Mouse (Mus musculus): Measurements from ENCODE around the gene Chp2. TPM values are rescaled to one million over a fixed set of nuclear protein-coding genes. Genes with fewer than 3 reads are reported as not detected.
"Not testable (repeated sequence)": the region's sequence is repeated elsewhere in the genome, so short reads cannot be mapped to it uniquely, and the experiment has no call there.

Gene Chp2
- total RNA-seq, 2 experiments from 2014 or later = not detected

DNA sequence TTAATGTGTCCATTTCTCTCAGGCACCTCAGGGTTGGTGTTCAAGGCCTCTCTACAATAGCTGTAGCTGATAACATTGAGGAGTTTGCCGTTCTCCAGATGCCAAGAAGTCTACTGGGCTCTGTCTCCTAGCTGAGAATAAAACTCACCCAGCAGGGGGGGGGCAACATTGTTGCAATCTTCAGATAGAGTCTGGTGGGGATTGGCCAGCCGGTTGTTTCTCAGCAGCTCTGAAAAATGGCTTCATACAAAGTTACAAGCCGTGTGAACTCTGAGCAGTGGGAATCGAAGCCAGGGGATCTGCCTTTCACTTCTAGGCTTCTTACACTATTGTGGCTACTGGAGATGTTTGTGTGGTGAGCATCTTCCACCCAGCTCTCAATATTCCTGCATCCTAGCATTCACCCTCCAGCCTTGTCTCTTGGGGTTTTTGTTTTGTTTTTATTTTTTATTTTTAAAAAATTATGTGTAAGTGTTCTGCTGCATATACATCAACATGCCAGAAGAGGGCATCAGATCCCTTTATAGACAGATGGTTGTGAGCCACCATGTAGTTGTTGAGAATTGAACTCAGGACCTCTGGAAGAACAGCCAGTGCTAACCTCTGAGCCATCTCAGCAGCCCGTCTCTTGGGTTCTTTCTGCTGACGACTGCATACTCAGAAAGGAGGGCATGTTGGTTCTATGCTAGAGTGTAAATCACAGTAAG is 21.3 kb downstream of the Chp2 start:
- ATAC-seq (replicated peaks; ENCODE audit: low FRiP score, low TSS enrichment, poor library complexity, severe bottlenecking) = no peak

DNA sequence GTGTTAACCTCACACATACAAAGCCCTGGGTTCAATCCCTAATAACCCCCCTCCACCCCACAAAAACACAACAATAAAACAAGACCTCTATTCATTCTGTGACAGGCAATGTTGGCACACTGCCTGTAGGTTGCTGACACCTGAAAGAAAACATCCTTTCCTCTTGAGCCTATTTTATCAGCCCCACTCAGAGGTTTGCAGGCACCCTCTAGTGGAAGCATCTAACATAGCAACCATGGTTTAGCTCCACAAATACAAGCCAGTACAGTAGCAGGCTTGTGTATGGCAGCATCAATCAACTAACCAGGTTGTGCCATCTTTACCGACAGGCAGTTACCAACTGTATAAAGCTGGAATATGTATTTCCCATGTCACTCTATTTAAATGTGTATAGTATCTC is 23.0 kb downstream of the Chp2 start:
- ATAC-seq (replicated peaks; ENCODE audit: low FRiP score, low TSS enrichment, poor library complexity, severe bottlenecking) = peak; percentile 85

DNA sequence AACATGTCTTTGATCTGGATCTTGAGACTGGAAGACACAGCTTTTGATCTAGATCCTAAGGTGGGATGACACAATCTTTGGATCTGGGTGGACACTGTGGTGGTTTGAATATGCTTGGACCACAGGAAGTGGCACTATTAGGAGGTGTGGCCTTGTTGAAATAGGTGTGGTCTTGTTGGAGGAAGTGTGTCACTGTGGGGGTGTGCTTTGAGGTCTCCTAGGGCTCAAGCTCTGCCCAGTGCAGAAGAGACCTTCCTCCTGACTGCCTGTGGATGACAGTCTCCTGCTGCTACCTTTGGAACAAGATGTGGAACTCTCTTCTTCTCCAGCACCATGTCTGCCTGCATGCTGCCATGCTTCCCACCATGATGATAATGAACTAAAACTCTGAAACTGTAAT is 23.4 kb downstream of the Chp2 start:
- not testable (repeated sequence) for ATAC-seq (replicated peaks; ENCODE audit: low FRiP score, low TSS enrichment, poor library complexity, severe bottlenecking)

DNA sequence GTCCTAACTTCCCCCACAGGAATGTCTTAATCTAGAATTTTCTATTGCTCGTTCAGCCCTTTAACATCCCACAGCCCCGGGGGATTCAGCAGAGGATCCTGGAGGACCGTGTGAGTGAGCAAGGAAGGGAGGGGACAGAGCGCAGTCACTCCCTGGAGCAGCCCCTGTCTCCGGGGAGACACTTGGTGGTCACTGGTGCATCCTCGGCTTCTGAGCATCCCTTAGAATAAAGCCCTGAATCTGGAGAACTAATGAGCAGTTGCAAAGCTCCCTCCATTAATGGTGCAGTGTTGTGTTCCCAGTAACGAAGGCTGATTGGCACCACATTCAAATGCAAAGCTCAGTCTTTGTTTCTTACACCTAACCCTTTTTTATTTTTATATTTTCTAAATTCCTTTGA is 24.9 kb downstream of the Chp2 start:
- ATAC-seq (replicated peaks; ENCODE audit: low FRiP score, low TSS enrichment, poor library complexity, severe bottlenecking) = no peak

DNA sequence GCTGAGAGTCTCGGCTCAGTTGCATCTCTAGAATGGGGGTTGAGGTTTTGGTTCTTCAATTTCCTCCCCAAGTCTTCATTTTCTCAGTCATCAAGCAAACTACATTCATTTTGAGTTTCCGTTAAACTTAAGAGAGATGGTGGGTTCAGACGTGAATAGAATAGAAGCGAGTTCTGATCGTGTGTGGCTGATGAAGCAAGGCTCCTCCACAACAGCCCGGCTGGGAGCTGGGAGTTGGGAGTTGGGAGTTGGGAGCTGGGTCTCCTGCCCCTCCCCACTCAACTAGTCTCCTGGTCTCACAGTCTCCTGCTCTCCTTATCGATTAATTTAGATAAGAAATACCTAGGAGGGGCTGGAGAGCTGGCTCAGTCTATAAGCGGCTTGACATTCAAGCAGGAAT is 25.3 kb downstream of the Chp2 start:
- ATAC-seq (replicated peaks; ENCODE audit: low FRiP score, low TSS enrichment, poor library complexity, severe bottlenecking) = no peak

DNA sequence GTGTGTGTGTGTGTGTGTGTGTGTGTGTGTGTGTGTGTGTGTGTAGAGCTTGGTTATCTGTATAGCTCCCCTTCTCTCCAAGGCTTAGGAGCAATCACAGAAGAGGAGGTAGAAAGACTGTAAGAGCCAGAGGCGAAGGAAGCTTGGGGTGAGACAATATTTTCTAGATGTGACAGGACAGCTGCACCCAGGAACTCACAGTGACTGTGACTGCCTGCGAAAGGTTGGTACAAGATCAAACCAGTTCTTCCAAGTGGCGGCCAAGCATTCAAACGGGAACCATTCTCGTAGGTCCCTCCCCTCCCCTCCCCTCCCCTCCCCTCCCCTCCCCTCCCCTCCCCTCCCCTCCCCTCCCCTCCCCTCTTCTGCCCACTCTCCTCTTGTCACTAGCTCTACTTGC is 26.7 kb downstream of the Chp2 start:
- ATAC-seq (replicated peaks; ENCODE audit: low FRiP score, low TSS enrichment, poor library complexity, severe bottlenecking) = no peak

DNA sequence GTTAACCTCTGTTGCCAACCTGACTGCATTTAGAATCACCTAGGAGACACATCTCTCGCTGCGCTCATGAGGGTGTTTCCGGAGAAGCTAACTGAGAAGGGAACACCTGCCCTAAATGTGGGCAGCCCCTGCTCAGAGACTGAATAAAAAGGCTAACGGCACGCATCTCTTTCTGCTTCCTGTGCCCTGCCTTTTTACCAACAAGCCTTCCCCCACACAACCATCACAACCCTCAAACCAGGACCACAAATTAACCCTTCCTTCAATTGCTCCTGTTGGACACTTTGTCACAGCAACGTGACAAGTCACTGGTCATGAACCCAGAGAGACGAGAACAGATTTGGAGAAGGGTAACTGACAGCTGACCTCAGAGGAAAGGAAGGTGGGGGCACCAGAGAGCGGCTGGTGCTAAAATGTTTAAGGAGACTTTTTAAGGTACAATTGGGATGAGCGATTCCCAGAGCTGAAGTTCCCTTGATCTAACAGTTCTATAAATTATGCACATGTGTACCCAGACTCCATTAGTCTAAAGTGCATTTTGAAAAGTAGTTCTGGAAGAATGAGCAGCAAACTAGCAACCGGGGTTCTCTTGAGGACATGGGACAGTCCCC is 28.1 kb downstream of the Chp2 start:
- ATAC-seq (replicated peaks; ENCODE audit: low FRiP score, low TSS enrichment, poor library complexity, severe bottlenecking) = no peak

DNA sequence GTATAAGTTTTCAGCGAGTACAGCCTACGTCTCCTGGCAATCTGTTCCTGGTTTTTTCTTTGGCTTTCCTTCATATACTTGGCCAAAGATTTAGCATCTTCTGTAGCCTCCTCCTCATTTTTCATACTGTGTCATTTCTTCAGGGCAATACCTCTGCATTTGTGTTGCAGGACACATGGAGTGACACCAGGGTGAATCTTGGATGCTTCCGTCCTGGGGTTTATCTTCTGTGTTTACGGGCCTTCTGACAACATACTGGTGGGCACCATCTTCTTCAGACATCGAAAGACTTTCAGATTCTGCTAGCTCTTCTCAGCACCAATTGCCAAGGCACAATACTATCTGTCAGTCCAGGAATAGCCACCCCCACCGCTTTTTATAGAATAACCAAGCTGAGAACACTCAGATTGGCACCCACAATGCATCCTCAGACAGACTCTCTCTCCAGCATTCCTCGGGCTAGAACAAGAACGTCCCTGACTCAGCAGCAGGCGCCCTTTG is 30.1 kb downstream of the Chp2 start:
- ATAC-seq (replicated peaks; ENCODE audit: low FRiP score, low TSS enrichment, poor library complexity, severe bottlenecking) = no peak

DNA sequence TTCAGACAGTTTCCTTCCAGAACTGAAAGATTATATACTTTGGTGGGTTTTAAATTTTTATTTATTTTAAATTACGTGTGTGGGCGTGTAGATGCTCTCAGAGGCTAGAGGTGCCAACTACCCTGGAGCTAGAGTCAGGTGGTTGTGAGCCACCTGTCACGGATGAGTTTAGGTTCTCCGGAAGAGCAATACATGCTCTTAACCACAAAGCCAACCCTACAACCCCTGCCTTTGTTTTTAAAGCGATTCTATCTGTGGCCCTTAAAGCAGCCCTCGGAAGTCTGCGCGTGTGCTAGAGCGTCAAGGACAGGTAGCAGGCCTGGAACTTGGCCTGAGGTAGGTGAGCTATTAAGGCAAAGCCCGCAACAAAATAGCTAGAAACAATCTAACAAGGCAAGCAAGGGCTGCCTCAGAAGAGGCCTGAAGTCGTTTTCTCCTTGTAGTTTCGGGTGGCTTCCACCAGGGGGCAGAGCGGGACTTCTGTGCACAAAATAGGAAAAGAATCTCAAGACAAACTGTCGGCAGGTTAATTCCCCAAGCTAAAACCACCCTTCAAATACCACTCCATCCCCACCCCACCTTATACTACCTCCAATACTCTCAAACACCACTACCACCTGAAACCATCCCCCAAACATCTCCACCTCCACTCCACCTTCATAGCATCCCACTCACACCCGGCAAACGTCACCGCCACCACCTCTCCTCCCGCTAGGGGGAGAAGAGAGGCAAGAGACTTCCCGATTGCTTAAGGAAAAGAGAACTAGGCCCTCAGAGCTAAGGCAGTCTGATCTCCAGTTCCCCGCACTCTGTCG is 32.1 kb downstream of the Chp2 start:
- peak; percentile 88 for ATAC-seq (replicated peaks; ENCODE audit: low FRiP score, low TSS enrichment, poor library complexity, severe bottlenecking)

DNA sequence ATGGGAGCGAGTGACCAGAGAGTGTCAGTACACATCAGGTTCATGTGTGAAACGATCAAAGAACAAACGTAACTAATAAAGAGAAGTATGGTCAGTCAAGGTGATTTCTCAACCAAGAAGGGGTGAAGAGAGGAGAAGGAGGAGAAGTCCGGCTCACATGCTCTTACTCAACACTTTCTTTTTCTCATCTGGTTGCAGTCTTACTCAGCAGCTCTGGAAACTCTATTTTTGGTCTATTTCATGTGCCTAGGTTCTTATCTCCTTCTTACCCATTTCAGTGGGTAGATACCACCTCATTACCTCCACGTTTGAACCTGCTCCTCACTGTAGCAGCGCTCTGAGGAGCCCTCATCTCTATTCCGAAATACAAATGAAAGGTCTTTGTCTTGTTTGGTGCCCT is 37.4 kb downstream of the Chp2 start:
- no peak for ATAC-seq (replicated peaks; ENCODE audit: low FRiP score, low TSS enrichment, poor library complexity, severe bottlenecking)

DNA sequence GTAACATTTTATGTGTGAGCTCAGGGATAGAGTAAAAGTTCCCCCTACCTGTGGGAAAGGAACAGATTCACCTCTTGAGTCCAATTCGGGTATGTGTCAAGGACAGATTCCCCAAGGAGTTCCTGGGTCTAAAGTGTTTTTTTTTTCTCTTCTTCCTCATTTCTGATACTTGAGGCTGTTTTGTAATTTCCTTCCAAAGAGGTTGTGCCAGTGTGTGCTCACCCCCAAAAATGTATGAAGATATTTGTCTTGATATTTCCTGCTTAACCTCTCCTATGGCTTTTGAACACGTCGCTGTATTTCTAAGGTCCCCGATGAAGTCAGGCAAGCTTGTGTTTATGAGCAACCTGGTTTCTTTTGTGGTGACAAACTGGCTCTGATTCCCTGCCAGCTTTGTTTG is 39.2 kb downstream of the Chp2 start:
- ATAC-seq (replicated peaks; ENCODE audit: low FRiP score, low TSS enrichment, poor library complexity, severe bottlenecking) = no peak

DNA sequence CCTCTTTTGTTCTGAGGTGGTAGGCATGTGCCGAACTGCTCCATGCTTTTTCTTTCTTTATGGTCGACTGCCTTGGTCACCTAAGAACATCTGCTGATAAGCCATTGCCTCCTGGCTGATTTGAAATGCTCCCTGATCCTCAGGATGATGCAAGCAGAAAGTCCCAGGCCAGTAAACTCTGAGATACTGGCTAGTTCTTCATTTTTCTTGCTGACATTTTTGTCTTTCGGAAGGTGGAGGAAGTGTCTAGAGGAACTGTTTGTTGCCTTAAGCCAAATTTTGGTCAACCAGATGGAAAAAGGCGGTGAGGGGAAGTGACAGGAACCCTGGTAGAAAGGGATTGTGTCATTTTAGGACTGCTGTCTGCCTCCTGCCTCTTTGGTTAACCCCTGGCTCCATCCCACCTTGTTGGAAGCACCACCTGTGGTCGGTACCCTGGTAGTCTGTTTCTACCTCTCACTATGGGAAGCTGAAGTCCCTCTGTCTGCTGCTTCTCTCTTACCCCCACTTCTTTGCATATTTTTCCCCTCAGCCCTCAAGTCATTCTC is 40.8 kb downstream of the Chp2 start:
- ATAC-seq (replicated peaks; ENCODE audit: low FRiP score, low TSS enrichment, poor library complexity, severe bottlenecking) = no peak

DNA sequence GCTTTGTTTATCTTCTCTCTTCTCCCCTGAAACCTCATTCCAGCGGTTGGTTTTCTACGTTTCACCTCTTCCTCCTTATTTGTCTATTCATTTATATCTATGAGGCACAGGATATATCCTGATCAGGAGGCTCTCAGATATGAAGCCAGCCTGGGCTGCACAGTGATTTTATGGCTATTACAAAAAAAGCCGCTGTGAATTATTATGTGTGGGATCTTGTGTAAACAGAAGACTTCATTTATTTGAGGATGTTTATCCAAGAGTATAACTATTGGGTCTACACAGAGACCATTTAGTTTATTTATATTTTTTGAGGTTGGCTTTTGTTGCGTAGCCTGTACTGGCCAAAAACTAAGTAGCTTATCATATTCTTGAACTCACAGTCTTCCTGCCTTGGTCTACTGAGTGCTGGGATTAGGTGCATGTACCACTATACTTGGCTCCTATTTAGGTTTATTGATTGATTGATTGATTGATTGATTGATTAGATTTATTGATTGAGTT is 49.7 kb downstream of the Chp2 start:
- ATAC-seq (replicated peaks; ENCODE audit: low FRiP score, low TSS enrichment, poor library complexity, severe bottlenecking) = no peak

DNA sequence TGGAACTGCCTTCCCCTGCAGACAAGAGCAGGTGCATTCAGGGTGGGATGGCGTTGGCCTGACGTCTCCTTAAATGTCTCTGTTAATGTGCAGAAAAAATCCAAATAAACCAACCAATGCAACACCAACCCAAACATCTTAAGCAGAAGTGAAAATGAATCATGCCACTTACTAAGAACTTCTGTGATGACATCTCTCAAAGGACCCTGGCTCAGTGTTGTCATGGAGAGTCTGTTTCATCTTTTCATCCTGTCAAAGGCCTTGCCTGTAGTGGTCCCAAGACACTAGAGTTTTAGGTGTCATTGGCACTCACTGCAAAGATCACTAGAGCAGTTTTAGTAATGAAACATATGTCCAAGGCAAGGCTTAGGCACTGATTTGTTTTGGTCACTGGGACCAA is 53.0 kb downstream of the Chp2 start:
- no peak for ATAC-seq (replicated peaks; ENCODE audit: low FRiP score, low TSS enrichment, poor library complexity, severe bottlenecking)

Other genes starting within 250 kb of the Chp2 start
- gene Cog7, start 237.8 kb upstream of the Chp2 start, total RNA-seq (2014; fragmentation: Nextera tagmentation) = 15.1 and 16.2 TPM in 2 replicates
- gene Cog7, start 237.8 kb upstream of the Chp2 start, total RNA-seq (2017) = 10.9 and 11.2 TPM in 2 replicates
- gene Gga2, start 198.3 kb upstream of the Chp2 start, total RNA-seq (2014; fragmentation: Nextera tagmentation) = 39.0 and 40.3 TPM in 2 replicates
- 22.4 and 23.8 TPM in 2 replicates for gene Gga2, start 198.3 kb upstream of the Chp2 start, total RNA-seq (2017)
- 37.7 and 39.4 TPM in 2 replicates for gene Ubfd1, start 152.3 kb upstream of the Chp2 start, total RNA-seq (2014; fragmentation: Nextera tagmentation)
- 30.4 and 44.2 TPM in 2 replicates for gene Ubfd1, start 152.3 kb upstream of the Chp2 start, total RNA-seq (2017)
- 10.0 and 10.3 TPM in 2 replicates for gene Ears2, start 152.2 kb upstream of the Chp2 start, total RNA-seq (2014; fragmentation: Nextera tagmentation)
- 7.1 and 8.9 TPM in 2 replicates for gene Ears2, start 152.2 kb upstream of the Chp2 start, total RNA-seq (2017)
- gene Ndufab1, start 117.6 kb upstream of the Chp2 start, total RNA-seq (2014; fragmentation: Nextera tagmentation) = 337 and 365 TPM in 2 replicates
- 59.5 and 174 TPM in 2 replicates for gene Ndufab1, start 117.6 kb upstream of the Chp2 start, total RNA-seq (2017)
- gene Palb2, start 86.5 kb upstream of the Chp2 start, total RNA-seq (2014; fragmentation: Nextera tagmentation) = 37.8 and 43.2 TPM in 2 replicates
- 17.7 and 21.8 TPM in 2 replicates for gene Palb2, start 86.5 kb upstream of the Chp2 start, total RNA-seq (2017)
- gene Dctn5, start 86.5 kb upstream of the Chp2 start, total RNA-seq (2014; fragmentation: Nextera tagmentation) = 58.6 and 63.0 TPM in 2 replicates
- gene Dctn5, start 86.5 kb upstream of the Chp2 start, total RNA-seq (2017) = 60.1 and 69.3 TPM in 2 replicates
- 49.4 and 49.9 TPM in 2 replicates for gene Plk1, start 60.1 kb upstream of the Chp2 start, total RNA-seq (2014; fragmentation: Nextera tagmentation)
- gene Plk1, start 60.1 kb upstream of the Chp2 start, total RNA-seq (2017) = 43.6 and 55.5 TPM in 2 replicates
- gene Ern2, start 33.3 kb upstream of the Chp2 start, total RNA-seq (2014; fragmentation: Nextera tagmentation) = not detected in 2 replicates
- not detected in 2 replicates for gene Ern2, start 33.3 kb upstream of the Chp2 start, total RNA-seq (2017)
- gene Prkcb, start 69.3 kb downstream of the Chp2 start, total RNA-seq (2014; fragmentation: Nextera tagmentation) = 6.0 and 11.4 TPM in 2 replicates
- gene Prkcb, start 69.3 kb downstream of the Chp2 start, total RNA-seq (2017) = 0.19 and 3.6 TPM in 2 replicates

Measured in megakaryocyte-erythroid progenitor cell, adult 5-6 weeks (primary cell).